Mouse (Mus musculus) embryonic fibroblast, embryonic 13.5 days (primary cell): ENCODE results near the gene Cnot1.

Experiments used
- CTCF ChIP-seq: IDR thresholded peaks from 2 replicates; pipeline ENCODE4 v1.5.1; 2011; ENCODE audit warnings: mild to moderate bottlenecking, control low read depth, low read length, moderate library complexity, borderline replicate concordance; ENCODE audit not compliant: insufficient read depth
- POLR2A ChIP-seq: IDR thresholded peaks from 2 replicates; pipeline ENCODE4 v1.6.1; 2011; ENCODE audit warnings: low read depth, mild to moderate bottlenecking, control low read depth, low read length, moderate library complexity

DNA sequence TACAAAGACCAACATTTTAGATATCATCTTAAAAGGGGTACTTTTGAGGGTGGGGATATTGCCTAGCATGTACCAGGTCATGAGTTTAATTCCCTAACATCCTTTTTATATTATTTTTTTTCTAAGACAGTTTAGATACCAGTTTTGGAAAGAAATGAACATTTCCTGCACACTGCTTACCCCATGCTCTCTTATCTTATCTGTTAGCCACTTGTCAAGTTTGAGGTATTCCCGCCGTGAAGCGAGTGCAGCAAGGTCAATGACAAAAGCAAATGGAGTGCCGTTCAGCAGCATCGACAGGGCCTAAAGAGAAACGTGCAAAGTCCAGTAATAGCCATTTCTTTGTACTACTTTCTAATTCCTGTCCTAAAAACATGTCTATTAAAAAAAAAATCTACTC, 46.9 kb downstream of the Cnot1 start:
- TF ChIP-seq CTCF (no peak), POLR2A (no peak)
